In genomic region chr7:15921796-15922195, GRCm38 (mm10) we compare ENCODE assay signal across 8 mouse cellular contexts. TPM values are rescaled to one million over a fixed set of nuclear protein-coding genes. Genes with fewer than 3 reads are reported as not detected.
DNase-seq lines count a peak whose midpoint lies in the region; ATAC-seq lines count a peak whose summit lies in the region.

No protein-coding gene starts in this region.

- H3K36me3 ChIP-seq in splenic B cell, adult 2 months (ENCODE audit: control insufficient read depth, insufficient read depth, low read length, poor library complexity, severe bottlenecking): peaks cover 4% of the 10 kb centered on the region; the same call in 1 of the 2 replicates

- intact Hi-C loops in gastrocnemius, postnatal 14 days (cut with DNase I; ENCODE audit: low total_unique reads): no loop called here

- peak; percentile 31 for ATAC-seq in common myeloid progenitor, adult 5-6 weeks (replicated peaks; ENCODE audit: low read depth, poor library complexity, severe bottlenecking)
- ATAC-seq in megakaryocyte-erythroid progenitor cell, adult 5-6 weeks (replicated peaks; ENCODE audit: low FRiP score, low TSS enrichment, poor library complexity, severe bottlenecking): peak; percentile 32; the same call in 1 of the 2 replicates

- H3K27me3 ChIP-seq in splenic B cell, adult 2 months (ENCODE audit: control insufficient read depth, insufficient read depth, low read length, poor library complexity, severe bottlenecking): no peaks in the 10 kb centered on the region

- peak; percentile 38 for DNase-seq in right cerebral cortex, adult 18-20 months
- no peak for DNase-seq in right cerebral cortex, postnatal 36 days (ENCODE audit: low spot score in 2 of 2)
- peak; percentile 62 for DNase-seq in gastrocnemius, postnatal 14 days
- peak; percentile 43 for DNase-seq in kidney, postnatal 10 days
- DNase-seq in splenic B cell, adult 2 months (ENCODE audit: low read depth, low spot score): peak; percentile 80
- no peak for DNase-seq in adrenal gland, postnatal 4 days (ENCODE audit: low spot score in 2 of 2)

RNA-seq across cellular contexts. Expression of gene Selenow, which starts 0.4 kb away (rescaled TPM):
- total RNA-seq in common myeloid progenitor, adult 5-6 weeks (2017): 42.3 and 56.5 TPM in 2 replicates
- 100 to 1,000 TPM; 759 to 773 TPM for total RNA-seq in gastrocnemius, postnatal 14 days (2021)
- 280 and 304 TPM in 2 replicates for total RNA-seq in megakaryocyte-erythroid progenitor cell, adult 5-6 weeks (2014; fragmentation: Nextera tagmentation)
- 47.7 and 76.3 TPM in 2 replicates for total RNA-seq in megakaryocyte-erythroid progenitor cell, adult 5-6 weeks (2017)
- total RNA-seq in adrenal gland, postnatal 4 days (2021): 100 to 1,000 TPM; 186 to 204 TPM

RNA-seq across cellular contexts. Expression of gene Nop53, which starts 24.1 kb away (rescaled TPM):
- 458 and 478 TPM in 2 replicates for total RNA-seq in common myeloid progenitor, adult 5-6 weeks (2017)
- 100 to 1,000 TPM; 121 to 127 TPM for total RNA-seq in gastrocnemius, postnatal 14 days (2021)
- total RNA-seq in megakaryocyte-erythroid progenitor cell, adult 5-6 weeks (2014; fragmentation: Nextera tagmentation): 117 and 138 TPM in 2 replicates
- total RNA-seq in megakaryocyte-erythroid progenitor cell, adult 5-6 weeks (2017): 260 and 313 TPM in 2 replicates
- 100 to 1,000 TPM; 238 to 243 TPM for total RNA-seq in adrenal gland, postnatal 4 days (2021)

RNA-seq across cellular contexts. Expression of gene Crxos, which starts 39.4 kb away (rescaled TPM):
- not detected in 2 replicates for total RNA-seq in common myeloid progenitor, adult 5-6 weeks (2017)
- total RNA-seq in gastrocnemius, postnatal 14 days (2021): not detected
- not detected in 2 replicates for total RNA-seq in megakaryocyte-erythroid progenitor cell, adult 5-6 weeks (2014; fragmentation: Nextera tagmentation)
- total RNA-seq in megakaryocyte-erythroid progenitor cell, adult 5-6 weeks (2017): not detected in 2 replicates
- total RNA-seq in adrenal gland, postnatal 4 days (2021): under 1 TPM; 0.54 to 0.81 TPM

RNA-seq across cellular contexts. Expression of gene Crx, which starts 42.0 kb away (rescaled TPM):
- total RNA-seq in common myeloid progenitor, adult 5-6 weeks (2017): not detected in 2 replicates
- total RNA-seq in gastrocnemius, postnatal 14 days (2021): not detected
- not detected in 2 replicates for total RNA-seq in megakaryocyte-erythroid progenitor cell, adult 5-6 weeks (2014; fragmentation: Nextera tagmentation)
- total RNA-seq in megakaryocyte-erythroid progenitor cell, adult 5-6 weeks (2017): not detected in 2 replicates
- not detected for total RNA-seq in adrenal gland, postnatal 4 days (2021)

RNA-seq across cellular contexts. Expression of gene Ehd2, which starts 45.6 kb away (rescaled TPM):
- total RNA-seq in common myeloid progenitor, adult 5-6 weeks (2017): 1.0 and 1.9 TPM in 2 replicates
- 100 to 1,000 TPM in 1 of 2 experiments, 10 to 100 TPM in 1; 91.3 to 101 TPM for total RNA-seq in gastrocnemius, postnatal 14 days (2021)
- 2.7 and 3.3 TPM in 2 replicates for total RNA-seq in megakaryocyte-erythroid progenitor cell, adult 5-6 weeks (2014; fragmentation: Nextera tagmentation)
- total RNA-seq in megakaryocyte-erythroid progenitor cell, adult 5-6 weeks (2017): 1.4 and 1.5 TPM in 2 replicates
- total RNA-seq in adrenal gland, postnatal 4 days (2021): 10 to 100 TPM; 71.9 to 77.5 TPM

Comparison
In these comparisons a context has a peak if more than half of its experiments do, and no peak if none do; other contexts are left out.
1. DNase-seq: peak in right cerebral cortex, adult 18-20 months (single experiment), gastrocnemius, postnatal 14 days (single experiment), kidney, postnatal 10 days (single experiment) and splenic B cell, adult 2 months (single experiment); none in right cerebral cortex, postnatal 36 days (0 of 2) and adrenal gland, postnatal 4 days (0 of 2).